ENCODE assay signal across 21 mouse cellular contexts in genomic region chr8:123188841-123189240, GRCm38 (mm10). TPM values are rescaled to one million over a fixed set of nuclear protein-coding genes. Genes with fewer than 3 reads are reported as not detected.
DNase-seq lines count a peak whose midpoint lies in the region; ATAC-seq and TF ChIP-seq lines count a peak whose summit lies in the region.
"Had no signal": no experiment of that assay in that cellular context is flagged by ENCODE, and none has a peak within 500 bp of the region (broad histone marks: within the 10 kb centered on the region; RNA-seq: fewer than 3 reads in every experiment).

No protein-coding gene starts in this region.

- no peak overlapping the region for H3K9ac ChIP-seq in lung, postnatal 0 days (replicated peaks; ENCODE audit: low read depth)
- H3K9ac ChIP-seq: forebrain, embryonic 13.5 days; heart, embryonic 15.5 days; hindbrain, embryonic 14.5 days had no signal

- TF ChIP-seq CTCF in lung, postnatal 0 days (IDR thresholded peaks at IDR 0.05): no peak
- no peak for TF ChIP-seq CTCF in small intestine, adult 2 months (IDR thresholded peaks at IDR 0.05; ENCODE audit: extremely low read depth, insufficient read length, insufficient replicate concordance, low read depth, low read length)

- no peaks in the 10 kb centered on the region for H3K36me3 ChIP-seq in lung, postnatal 0 days (ENCODE audit: insufficient read depth, low read length)
- no peaks in the 10 kb centered on the region for H3K36me3 ChIP-seq in small intestine, adult 2 months (ENCODE audit: control insufficient read depth, insufficient read depth, low read length)
- H3K36me3 ChIP-seq: embryonic facial prominence, embryonic 10.5 days; heart, embryonic 15.5 days; hindbrain, embryonic 10.5 days had no signal

- no peaks in the 10 kb centered on the region for H3K27me3 ChIP-seq in lung, postnatal 0 days (replicated peaks; ENCODE audit: insufficient read depth, low read length)
- H3K27me3 ChIP-seq in small intestine, adult 2 months (ENCODE audit: control insufficient read depth, insufficient read depth, low read length): no peaks in the 10 kb centered on the region
- H3K27me3 ChIP-seq: forebrain, embryonic 13.5 days; heart, embryonic 15.5 days had no signal

- H3K27ac ChIP-seq in lung, postnatal 0 days (ENCODE audit: low read length): peak overlapping the region; percentile 55
- H3K27ac ChIP-seq in small intestine, adult 2 months (ENCODE audit: insufficient read depth, low read depth, low read length): peak overlapping the region; percentile 13; the same call in 1 of the 2 replicates
- H3K27ac ChIP-seq: forebrain, embryonic 13.5 days; heart, adult 2 months; heart, embryonic 15.5 days; hindbrain, embryonic 10.5 days; hindbrain, embryonic 14.5 days had no signal

- intact Hi-C loops in heart, postnatal 14 days (cut with DNase I): no loop called here

- H3K4me3 ChIP-seq in lung, postnatal 0 days (ENCODE audit: low read depth, low read length): no peak overlapping the region
- no peak overlapping the region for H3K4me3 ChIP-seq in small intestine, adult 2 months (ENCODE audit: low read depth, low read length)
- H3K4me3 ChIP-seq: embryonic facial prominence, embryonic 10.5 days; forebrain, embryonic 13.5 days; heart, adult 2 months; heart, embryonic 15.5 days; hindbrain, embryonic 10.5 days had no signal

- TF ChIP-seq POLR2A in small intestine, adult 2 months (IDR thresholded peaks at IDR 0.05; ENCODE audit: low read depth, low read length): no peak

- H3K4me1 ChIP-seq in lung, postnatal 0 days (ENCODE audit: insufficient read depth, low read depth, low read length): 0 out of 2 replicates have a peak, but pooled peaks cover 2% of the 10 kb centered on the region
- H3K4me1 ChIP-seq in small intestine, adult 2 months (ENCODE audit: control insufficient read depth, insufficient read depth, insufficient read length, low read length): peaks cover 24% of the 10 kb centered on the region; the same call in 1 of the 2 replicates

- H3K4me2 ChIP-seq in lung, postnatal 0 days (replicated peaks; ENCODE audit: low read depth, low read length): peak overlapping the region; percentile 51
- H3K4me2 ChIP-seq: forebrain, embryonic 13.5 days; heart, embryonic 11.5 days; heart, embryonic 15.5 days; hindbrain, embryonic 14.5 days had no signal

- H3K9me3 ChIP-seq in lung, postnatal 0 days (ENCODE audit: low read length): no peaks in the 10 kb centered on the region
- H3K9me3 ChIP-seq: embryonic facial prominence, embryonic 10.5 days; forebrain, embryonic 13.5 days; heart, embryonic 15.5 days; hindbrain, embryonic 10.5 days had no signal

- 35% methylated on average over 7 of the region's 7 CpGs for WGBS in lung, postnatal 0 days
- 16% methylated on average over 7 of the region's 7 CpGs for WGBS in small intestine, adult 2 months

- no peak for TF ChIP-seq EP300 in lung, postnatal 0 days (IDR thresholded peaks at IDR 0.05)

- peak; percentile 50 for DNase-seq in lung, postnatal 0 days (ENCODE audit: low spot score)
- DNase-seq in lung, postnatal 14 days: no peak
- DNase-seq in adipocyte (ENCODE audit: low spot score): peak; percentile 70
- DNase-seq in urinary bladder, postnatal 36 days (ENCODE audit: low spot score in 2 of 2): no peak
- DNase-seq in heart, postnatal 14 days: no peak
- DNase-seq: adrenal gland, adult 2 months; adrenal gland, postnatal 25 days; cerebellum, adult 2 months; cerebellum, postnatal 10 days; gastrocnemius, postnatal 14 days had no signal

- ATAC-seq in lung, postnatal 0 days: no peak
- ATAC-seq: activated CD4-positive, CD25-positive, alpha-beta regulatory T cell, adult 4 months; forebrain, embryonic 13.5 days; Patski had no signal

RNA-seq across cellular contexts. Expression of gene Dpep1, which starts 2.8 kb away (rescaled TPM):
- 98.1 and 104 TPM in 2 replicates for polyA plus RNA-seq in lung, postnatal 0 days (2015; fragmentation: Nextera tagmentation; extraction: Ambion mirVana)
- 152 and 830 TPM in 2 replicates for polyA plus RNA-seq in small intestine, adult 2 months (2012; rRNA removed)
- 10 to 100 TPM; 28.6 to 43.2 TPM for total RNA-seq in heart, postnatal 14 days (2021)
- total RNA-seq: ES-E14 had no signal
- polyA plus RNA-seq: activated CD4-positive, CD25-positive, alpha-beta regulatory T cell, adult 4 months; forebrain, embryonic 13.5 days; Patski had no signal

RNA-seq across cellular contexts. Expression of gene Chmp1a, which starts 23.7 kb away (rescaled TPM):
- polyA plus RNA-seq in lung, postnatal 0 days (2015; fragmentation: Nextera tagmentation; extraction: Ambion mirVana): 127 and 130 TPM in 2 replicates
- polyA plus RNA-seq in small intestine, adult 2 months (2012; rRNA removed): 77.5 and 148 TPM in 2 replicates
- 10 to 100 TPM; 50.1 to 64.3 TPM for total RNA-seq in heart, postnatal 14 days (2021)

RNA-seq across cellular contexts. Expression of gene Spata33, which starts 23.8 kb away (rescaled TPM):
- polyA plus RNA-seq in lung, postnatal 0 days (2015; fragmentation: Nextera tagmentation; extraction: Ambion mirVana): 3.2 and 4.8 TPM in 2 replicates
- polyA plus RNA-seq in small intestine, adult 2 months (2012; rRNA removed): 0.10 and 0.13 TPM in 2 replicates
- 10 to 100 TPM; 38.4 to 45.7 TPM for total RNA-seq in heart, postnatal 14 days (2021)
- polyA plus RNA-seq: activated CD4-positive, CD25-positive, alpha-beta regulatory T cell, adult 4 months had no signal

RNA-seq across cellular contexts. Expression of gene Sult5a1, which starts 30.7 kb away (rescaled TPM):
- 18.3 TPM in 2 replicates for polyA plus RNA-seq in lung, postnatal 0 days (2015; fragmentation: Nextera tagmentation; extraction: Ambion mirVana)
- polyA plus RNA-seq in small intestine, adult 2 months (2012; rRNA removed): 0.19 and 0.41 TPM in 2 replicates
- total RNA-seq in heart, postnatal 14 days (2021): 1 to 10 TPM; 1.2 to 2.1 TPM
- polyA plus RNA-seq: activated CD4-positive, CD25-positive, alpha-beta regulatory T cell, adult 4 months had no signal

RNA-seq across cellular contexts. Expression of gene Cdk10, which starts 35.8 kb away (rescaled TPM):
- 23.4 and 28.3 TPM in 2 replicates for polyA plus RNA-seq in lung, postnatal 0 days (2015; fragmentation: Nextera tagmentation; extraction: Ambion mirVana)
- 20.7 and 27.7 TPM in 2 replicates for polyA plus RNA-seq in small intestine, adult 2 months (2012; rRNA removed)
- total RNA-seq in heart, postnatal 14 days (2021): 10 to 100 TPM; 22.5 to 23.8 TPM

Comparison
In these comparisons a context has a peak if more than half of its experiments do, and no peak if none do; other contexts are left out.
1. DNase-seq: peak in lung, postnatal 0 days (single experiment) and adipocyte (single experiment); none in lung, postnatal 14 days (single experiment), urinary bladder, postnatal 36 days (0 of 2) and heart, postnatal 14 days (0 of 2).